Mouse (Mus musculus) limb, embryonic 14.5 days (tissue): ENCODE results near the gene Dhx9. TPM values are rescaled to one million over a fixed set of nuclear protein-coding genes. Genes with fewer than 3 reads are reported as not detected.

Experiments
- ATAC-seq: fragments of 200-750 bp; cut with Nextera tagmentation; 2 replicates; pipeline ENCODE4 v1.8.0; 2017; ENCODE audit warnings: low read depth, moderate number of reproducible peaks, moderate TSS enrichment; ENCODE audit not compliant: low FRiP score
- DNase-seq: peaks from one replicate; pipeline ENCODE4 v3.0.0-alpha.2; 2015; ENCODE audit warnings: low spot score
- H3K27ac ChIP-seq: fragments of 300-500 bp; sonication (generic); replicated peaks from 2 replicates; pipeline ENCODE4 v1.5.1; 2014; ENCODE audit warnings: low read depth, mild to moderate bottlenecking, low read length, moderate library complexity, mixed read lengths
- H3K27me3 ChIP-seq: fragments of 300-500 bp; sonication (generic); 2 replicates; pipeline ENCODE4 v1.6.1; 2014; ENCODE audit warnings: low read length, mixed read lengths; ENCODE audit not compliant: control insufficient read depth, insufficient read depth
- H3K36me3 ChIP-seq: fragments of 300-500 bp; sonication (generic); 2 replicates; pipeline ENCODE4 v1.6.1; 2014; ENCODE audit warnings: mild to moderate bottlenecking, low read length, moderate library complexity, mixed read lengths; ENCODE audit not compliant: control insufficient read depth, insufficient read depth
- H3K4me1 ChIP-seq: fragments of 300-500 bp; sonication (generic); 2 replicates; pipeline ENCODE4 v1.6.1; 2014; ENCODE audit warnings: antibody characterized with exemption, low read length, mixed read lengths; ENCODE audit not compliant: control insufficient read depth, insufficient read depth
- H3K4me2 ChIP-seq: fragments of 300-500 bp; sonication (generic); replicated peaks from 2 replicates; pipeline ENCODE4 v1.6.1; 2014; ENCODE audit warnings: low read depth, mild to moderate bottlenecking, low read length, moderate library complexity; ENCODE audit not compliant: severe bottlenecking
- H3K4me3 ChIP-seq: fragments of 300-500 bp; sonication (generic); replicated peaks from 2 replicates; pipeline ENCODE4 v1.5.1; 2014; ENCODE audit warnings: low read length
- H3K9ac ChIP-seq: fragments of 300-500 bp; sonication (generic); 2 replicates; pipeline ENCODE4 v1.6.1; 2014; ENCODE audit warnings: mild to moderate bottlenecking, low read depth, low read length, moderate library complexity; ENCODE audit not compliant: severe bottlenecking
- H3K9me3 ChIP-seq: fragments of 300-500 bp; sonication (generic); 2 replicates; pipeline ENCODE4 v1.6.1; 2016; ENCODE audit warnings: low read length; ENCODE audit not compliant: control insufficient read depth
- POLR2A ChIP-seq: fragments of 200-500 bp; IDR thresholded peaks from 2 replicates; pipeline ENCODE4 v1.8.0; 2012; ENCODE audit warnings: inconsistent platforms, mild to moderate bottlenecking, moderate library complexity, borderline replicate concordance; ENCODE audit not compliant: insufficient read depth, insufficient read length; ENCODE audit errors: extremely low read depth
- WGBS: fragments of 180-500 bp; shearing (Covaris S2); extraction: QIAGEN DNeasy Blood & Tissue Kit; methylation state at CpG from one replicate; pipeline ENCODE4 v1.1.7; 2014; 5-methylcytosine and 5-hydroxymethylcytosine counted together
- polyA plus RNA-seq, 2 experiments: library from polyadenylated mRNA; depleted of rRNA in 1 of 2; stranded (reverse) in 1 of 2; unstranded in 1 of 2; fragments of >200 nt; fragmentation: Nextera tagmentation in 1 of 2; extraction: Ambion mirVana in 1 of 2; gene quantifications; 2 replicates each; pipeline versions ENCODE4 v1.2.1 to v1.2.3; 2012 to 2014

The Dhx9 gene
- polyA plus RNA-seq, 2 experiments = 24.2 to 143 TPM

DNA sequence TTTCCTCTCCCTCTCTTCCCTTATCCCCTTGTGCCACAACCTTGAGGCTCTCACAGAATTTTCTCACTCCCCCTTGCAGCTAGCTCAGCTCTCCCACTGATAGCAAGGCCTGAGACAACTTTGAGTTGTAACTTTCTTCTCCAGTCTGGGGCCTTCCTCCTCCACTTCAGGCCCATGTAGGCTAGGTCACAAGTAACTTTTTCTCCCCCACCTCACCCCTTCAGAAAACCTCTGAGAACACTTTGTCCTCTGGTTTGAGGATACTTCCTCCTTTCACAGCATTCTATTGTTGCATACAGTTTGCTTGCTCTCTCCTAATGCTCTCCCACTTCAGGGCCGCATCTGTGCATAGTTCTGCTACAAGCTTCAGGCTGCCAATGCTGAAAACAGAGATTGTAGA lies 4.4 kb upstream of the Dhx9 start:
- no peak overlapping the region for H3K9ac ChIP-seq
- H3K9me3 ChIP-seq = no peaks in the 10 kb centered on the region
- no peak for TF ChIP-seq POLR2A

DNA sequence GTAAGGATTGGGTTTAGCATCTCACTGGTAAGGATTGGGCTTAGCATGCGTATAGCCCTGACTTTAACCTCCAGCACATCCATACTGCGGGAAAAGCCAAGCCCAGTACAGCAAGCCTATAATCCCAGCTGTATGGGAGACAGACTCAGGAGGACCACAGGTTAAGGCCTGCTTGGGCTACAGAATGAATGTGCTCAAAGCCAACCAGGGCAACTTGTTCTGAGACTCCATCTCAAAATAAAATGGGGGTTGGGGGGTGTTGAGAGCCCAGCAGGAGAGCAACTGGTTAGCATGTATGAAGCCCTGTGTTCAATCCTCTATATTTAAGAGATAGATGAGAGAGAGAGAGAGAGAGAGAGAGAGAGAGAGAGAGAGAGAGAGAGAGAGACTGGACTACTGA lies 3.9 kb upstream of the Dhx9 start:
- WGBS = 82% methylated on average over 2 of the region's 2 CpGs
- no peak for DNase-seq
- Histone ChIP-seq H3K9ac (no peak overlapping the region), H3K4me1 (no peaks in the 10 kb centered on the region), H3K36me3 (no peaks in the 10 kb centered on the region), H3K9me3 (no peaks in the 10 kb centered on the region), H3K27ac (no peak overlapping the region), H3K27me3 (no peaks in the 10 kb centered on the region), H3K4me2 (no peak overlapping the region), H3K4me3 (no peak overlapping the region)
- no peak for TF ChIP-seq POLR2A
- no peak for ATAC-seq

More for the DNA sequence above, 4.4 kb upstream of the Dhx9 start:
- 89% methylated on average over 1 of the region's 1 CpGs for WGBS
- Histone ChIP-seq H3K4me2 (no peak overlapping the region), H3K4me1 (no peaks in the 10 kb centered on the region), H3K36me3 (no peaks in the 10 kb centered on the region), H3K27ac (no peak overlapping the region), H3K4me3 (no peak overlapping the region), H3K27me3 (no peaks in the 10 kb centered on the region)
- no peak for DNase-seq
- no peak for ATAC-seq

DNA sequence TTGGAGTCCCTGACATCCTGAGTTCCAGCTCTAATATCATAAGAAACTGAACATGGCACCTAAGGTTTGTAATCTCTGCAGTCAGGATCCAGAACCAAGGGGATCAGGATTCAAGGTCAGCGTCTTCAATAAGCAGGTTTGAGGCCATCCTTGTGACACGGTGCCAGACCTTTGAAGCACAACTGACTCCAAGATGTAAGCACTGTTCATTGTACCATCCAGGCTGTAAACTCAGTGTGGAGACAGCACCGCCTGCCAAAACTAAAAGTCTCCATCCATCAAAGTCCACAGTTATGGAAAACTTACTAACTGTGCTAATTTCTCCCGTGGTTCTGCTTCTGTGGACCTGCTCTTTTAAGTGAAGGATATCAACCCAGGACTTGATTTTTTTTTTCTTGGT lies 2.5 kb upstream of the Dhx9 start:
- Histone ChIP-seq H3K9me3 (no peaks in the 10 kb centered on the region), H3K4me3 (no peak overlapping the region), H3K27ac (no peak overlapping the region), H3K4me2 (no peak overlapping the region), H3K36me3 (no peaks in the 10 kb centered on the region), H3K9ac (no peak overlapping the region), H3K27me3 (no peaks in the 10 kb centered on the region), H3K4me1 (peaks cover 11% of the 10 kb centered on the region)
- ATAC-seq (no peak), DNase-seq (no peak)
- 86% methylated on average over 4 of the region's 4 CpGs for WGBS
- no peak for TF ChIP-seq POLR2A

DNA sequence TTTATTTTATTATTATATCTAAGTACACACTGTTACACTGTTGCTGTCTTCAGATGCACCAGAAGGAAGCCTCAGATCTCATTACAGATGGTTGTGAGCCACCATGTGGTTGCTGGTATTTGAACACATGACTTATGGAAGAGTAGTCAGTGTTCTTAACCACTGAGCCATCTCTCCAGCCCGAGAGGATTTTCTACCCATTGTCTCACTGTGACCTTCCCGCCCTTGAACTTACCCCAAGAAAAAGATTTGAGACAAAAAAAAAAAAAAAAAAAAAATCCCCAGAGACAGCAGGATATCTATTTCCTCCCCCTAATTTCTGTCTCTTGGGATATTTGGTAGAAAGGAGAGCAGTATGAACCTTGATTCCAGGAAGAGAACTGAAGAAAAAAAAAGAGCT lies 2.1 kb upstream of the Dhx9 start:
- DNase-seq (no peak), ATAC-seq (no peak)
- H3K9me3 ChIP-seq = no peaks in the 10 kb centered on the region
- TF ChIP-seq POLR2A = no peak
- no peaks in the 10 kb centered on the region for H3K27me3 ChIP-seq
- no peak overlapping the region for H3K4me3 ChIP-seq
- no peak overlapping the region for H3K27ac ChIP-seq
- no peak overlapping the region for H3K9ac ChIP-seq
- 67% methylated on average over 2 of the region's 2 CpGs for WGBS
- H3K4me1 ChIP-seq = peaks cover 15% of the 10 kb centered on the region
- H3K36me3 ChIP-seq = no peaks in the 10 kb centered on the region
- H3K4me2 ChIP-seq = no peak overlapping the region

- Histone ChIP-seq H3K4me3 (no peak overlapping the region), H3K36me3 (no peaks in the 10 kb centered on the region), H3K9ac (no peak overlapping the region), H3K27ac (no peak overlapping the region), H3K4me2 (no peak overlapping the region), H3K27me3 (no peaks in the 10 kb centered on the region), H3K4me1 (peaks cover 18% of the 10 kb centered on the region), H3K9me3 (no peaks in the 10 kb centered on the region)
- 55% methylated on average over 7 of the region's 7 CpGs for WGBS
- TF ChIP-seq POLR2A = no peak
- DNase-seq (no peak), ATAC-seq (no peak)
Measured at GRCm38 (mm10) chr1:153489132-153489531, 1.7 kb upstream of the Dhx9 start.
